Mouse (Mus musculus) spleen, adult 18-20 months (tissue): ENCODE measurements around the gene Muc3.
A peak's percentile ranks its signal among the peaks of the same experiment; 100 is the strongest.
"Not testable (repeated sequence)": the region's sequence is repeated elsewhere in the genome, so short reads cannot be mapped to it uniquely, and the experiment has no call there.

ENCODE experiments used
- DNase-seq, 2 experiments: peaks; one replicate each; pipeline ENCODE4 v3.0.0; 2022; ENCODE audit warnings: mixed read lengths in 2 of 2

Gene Muc3

DNA sequence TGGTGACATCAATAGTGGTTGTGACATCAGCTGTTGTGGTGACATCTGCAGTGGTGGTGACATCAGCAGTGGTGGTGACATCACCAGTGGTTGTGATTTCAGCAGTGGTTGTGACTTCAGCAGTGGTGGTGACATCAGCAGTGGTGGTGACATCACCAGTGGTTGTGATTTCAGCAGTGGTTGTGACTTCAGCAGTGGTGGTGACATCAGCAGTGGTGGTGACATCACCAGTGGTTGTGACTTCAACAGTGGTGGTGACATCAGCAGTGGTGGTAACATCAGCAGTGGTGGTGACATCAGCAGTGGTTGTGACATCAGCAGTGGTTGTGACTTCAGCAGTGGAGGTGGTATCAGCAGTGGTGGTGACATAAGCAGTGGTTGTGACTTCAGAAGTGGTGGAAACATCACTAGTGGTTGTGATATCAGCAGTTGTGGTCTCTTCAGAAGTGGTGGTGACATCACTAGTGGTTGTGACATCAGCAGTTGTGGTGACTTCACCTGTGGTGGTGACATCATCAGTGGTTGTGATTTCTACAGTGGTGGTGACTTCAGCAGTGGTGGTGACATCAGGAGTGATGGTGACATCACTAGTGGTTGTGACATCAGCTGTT, at the start of gene Muc3:
TSS of gene Muc3 (minus strand) at position 51 of the 611 bp plus-strand sequence.
- not testable (repeated sequence) for DNase-seq

DNA sequence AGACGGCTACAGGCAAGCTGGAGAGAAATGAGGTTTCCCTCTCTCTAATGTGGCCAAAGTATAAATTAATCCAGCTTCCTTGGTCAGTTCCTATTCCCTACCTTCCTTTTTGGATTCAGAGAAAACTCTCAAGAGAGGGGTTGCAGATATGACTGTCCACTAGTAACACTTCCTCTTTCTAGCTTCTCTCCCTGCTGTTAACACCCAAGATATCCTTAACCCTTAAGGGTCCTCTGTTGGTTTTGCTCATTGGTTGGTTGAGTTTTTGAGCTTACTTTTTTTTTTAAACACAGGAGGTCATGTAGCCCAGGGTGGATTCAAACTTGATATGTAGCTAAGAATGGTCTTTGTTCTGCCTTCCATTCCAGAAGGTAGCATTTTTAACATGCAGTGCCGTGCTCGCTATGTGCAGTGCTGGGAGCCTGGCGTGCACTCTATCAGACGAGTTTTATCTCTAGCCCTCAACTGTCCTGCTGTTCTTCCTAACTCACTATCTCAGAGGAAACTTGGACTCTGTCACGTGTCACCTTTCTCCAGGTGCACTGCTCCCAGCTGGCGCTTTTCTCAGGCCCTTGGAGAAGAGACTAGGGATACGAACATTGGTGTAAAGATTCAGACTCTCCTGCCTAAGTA, 45.5 kb upstream of the Muc3 start:
- DNase-seq = no peak

DNA sequence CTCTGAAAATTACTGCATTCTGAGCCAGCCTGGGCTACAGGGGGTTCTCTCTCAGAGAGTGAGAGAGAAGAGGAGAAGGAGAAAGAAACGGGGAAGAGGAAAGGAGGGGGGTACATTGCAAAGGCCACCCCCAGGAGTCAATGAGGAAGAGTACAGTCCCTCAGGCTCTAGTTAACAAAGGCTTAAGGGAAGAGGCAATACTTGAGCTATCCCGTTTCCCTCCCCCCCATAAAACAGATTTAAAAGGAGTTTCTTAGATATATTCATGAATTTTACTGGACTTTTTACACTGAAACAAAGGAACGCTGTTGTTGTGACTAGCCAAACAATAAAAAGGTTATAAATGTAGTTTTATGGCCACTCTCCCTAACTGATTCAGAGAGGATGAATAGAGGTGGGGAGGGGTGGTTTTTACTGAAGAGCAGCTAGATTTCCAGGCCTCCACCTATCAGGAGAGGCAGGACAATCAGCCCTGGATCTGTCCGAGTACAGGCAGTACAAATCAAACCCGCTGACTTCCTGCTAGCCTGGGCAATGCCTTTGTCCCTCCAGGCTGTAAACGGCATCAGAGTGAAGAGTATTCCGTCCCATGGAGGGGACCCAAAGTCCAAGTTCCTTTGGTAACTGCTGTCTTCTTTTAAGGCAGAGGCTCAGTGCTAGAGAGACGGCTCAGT, 44.3 kb upstream of the Muc3 start:
- no peak for DNase-seq

DNA sequence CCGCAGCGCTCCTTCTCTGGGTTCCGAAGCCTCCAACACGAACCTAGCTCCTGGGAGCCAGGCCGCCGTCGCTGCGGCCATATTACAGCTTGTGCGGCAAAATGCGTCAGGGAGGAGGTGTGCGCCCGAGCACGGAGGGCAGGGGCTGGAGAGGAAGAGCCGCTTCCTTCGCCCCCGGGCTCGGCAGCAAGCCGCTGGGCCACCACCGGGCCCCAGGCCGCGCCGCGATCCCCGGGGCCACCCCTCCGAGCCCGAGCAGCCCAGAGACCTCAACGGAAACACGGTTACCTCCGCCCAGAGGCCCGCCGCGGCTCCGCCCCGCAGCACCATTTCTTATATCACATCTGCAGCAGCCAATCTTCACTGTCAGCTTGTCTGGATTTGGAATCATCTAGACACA, 40.2 kb upstream of the Muc3 start:
- DNase-seq = peak; percentile 25 to 50

DNA sequence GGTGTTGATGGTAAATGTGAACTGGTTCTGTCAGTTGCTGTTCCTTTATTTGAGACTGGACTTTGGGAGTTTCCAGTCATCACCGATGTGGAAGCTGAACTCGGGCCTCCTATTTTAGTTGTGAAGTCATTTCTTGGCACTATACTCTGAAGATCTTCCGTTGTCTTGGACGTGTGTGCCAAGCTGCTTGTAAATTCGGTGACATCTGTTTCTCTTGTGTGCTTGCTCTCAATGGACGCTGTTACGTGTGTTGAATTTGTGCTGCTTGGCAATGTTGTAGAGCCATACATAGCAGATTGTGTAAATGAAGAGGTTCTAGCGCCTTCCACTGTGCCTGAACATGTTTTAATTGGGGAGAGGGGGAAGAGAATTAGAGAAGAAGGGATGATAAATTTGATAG, 36.2 kb upstream of the Muc3 start:
- no peak for DNase-seq

DNA sequence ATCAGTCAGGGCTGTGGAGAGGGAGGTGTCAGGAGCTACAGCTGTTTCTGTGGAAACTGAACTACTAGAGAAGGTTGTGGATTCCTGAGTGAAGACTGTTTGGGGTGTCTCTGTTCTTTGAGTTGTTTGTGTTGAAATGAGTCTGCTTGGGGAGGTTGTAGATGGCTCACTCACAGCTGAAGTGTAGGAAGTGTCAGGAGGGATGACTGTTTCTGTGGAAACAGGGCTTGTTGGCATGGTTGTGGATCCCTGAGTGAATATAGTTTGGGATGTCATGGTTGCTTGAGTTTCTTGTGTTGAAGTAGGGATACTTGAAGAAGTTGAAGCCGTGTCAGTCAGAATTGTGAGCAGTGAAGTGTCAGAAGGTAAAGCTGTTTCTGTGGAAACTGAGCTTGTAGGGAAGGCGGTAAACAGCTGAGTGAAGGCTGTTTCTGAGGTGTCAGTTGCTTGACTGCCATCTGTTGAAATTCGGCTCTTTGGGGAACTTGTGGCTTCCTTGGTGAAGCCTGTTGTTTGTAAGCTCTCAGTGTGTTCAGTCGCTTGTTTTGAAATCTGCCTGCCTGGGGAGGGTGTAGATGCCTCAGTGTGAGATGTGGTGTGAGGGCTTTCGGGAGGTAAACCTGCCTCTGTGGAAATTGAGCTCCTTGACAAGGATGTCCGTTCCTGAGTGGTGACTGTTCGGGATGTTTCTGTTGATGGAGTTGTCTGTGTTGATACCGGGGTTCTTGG, 30.7 kb upstream of the Muc3 start:
- no peak for DNase-seq

DNA sequence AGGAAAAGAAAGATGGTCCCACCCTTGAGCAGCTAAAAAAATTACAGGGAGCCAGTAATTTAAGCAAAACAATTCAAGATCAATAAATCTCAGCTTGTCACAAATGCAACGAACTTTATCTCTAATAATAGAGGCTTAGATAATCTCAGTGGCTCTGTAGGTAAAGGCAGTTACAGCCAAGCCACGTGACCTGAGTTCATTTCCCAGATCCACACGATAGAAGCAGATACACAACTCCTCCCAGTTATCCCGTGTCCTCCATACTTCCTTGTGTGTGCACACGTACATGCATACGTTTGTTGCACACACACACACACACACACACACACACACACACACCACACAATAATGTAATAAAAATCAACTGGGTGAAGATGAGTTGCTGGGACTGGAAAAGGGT, 24.8 kb upstream of the Muc3 start:
- DNase-seq = no peak

DNA sequence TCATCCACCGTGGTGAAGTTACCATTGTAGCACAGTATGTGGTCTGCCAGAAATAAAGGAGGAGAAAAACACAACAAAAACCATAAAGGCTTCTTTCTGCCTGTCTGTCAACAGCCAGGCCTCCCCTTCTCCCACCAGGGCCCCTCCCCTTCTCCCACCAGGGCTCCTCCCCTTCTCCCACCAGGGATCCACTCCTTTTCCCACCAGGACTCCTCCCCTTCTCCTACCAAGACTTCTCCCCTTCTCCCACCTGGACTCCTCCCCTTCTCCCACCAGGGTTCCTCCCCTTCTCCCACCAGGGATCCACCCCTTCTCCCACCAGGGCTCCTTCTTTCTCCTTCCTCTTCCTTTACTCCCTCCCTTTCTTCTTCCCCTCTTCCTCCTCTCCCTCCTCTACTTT, 23.5 kb upstream of the Muc3 start:
- no peak for DNase-seq

DNA sequence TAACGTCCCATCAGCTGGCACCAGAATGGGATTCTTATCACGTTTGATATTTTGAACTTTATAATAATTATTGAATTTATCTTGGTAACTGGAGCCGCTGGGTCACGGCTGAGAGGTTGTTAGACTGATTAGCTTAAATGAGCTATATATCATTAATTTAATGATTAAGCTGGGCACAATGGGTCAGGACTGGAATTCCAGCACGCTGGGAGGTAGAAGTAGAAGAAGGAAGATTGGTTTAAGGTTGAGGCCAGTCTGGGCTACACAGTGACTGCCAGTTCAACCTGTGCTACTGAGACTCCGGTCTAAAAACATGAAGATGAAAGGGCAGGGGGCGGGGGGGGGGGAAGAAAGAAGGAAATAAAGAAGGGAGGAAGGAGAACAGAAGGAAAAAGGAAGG, 22.4 kb upstream of the Muc3 start:
- DNase-seq = no peak

DNA sequence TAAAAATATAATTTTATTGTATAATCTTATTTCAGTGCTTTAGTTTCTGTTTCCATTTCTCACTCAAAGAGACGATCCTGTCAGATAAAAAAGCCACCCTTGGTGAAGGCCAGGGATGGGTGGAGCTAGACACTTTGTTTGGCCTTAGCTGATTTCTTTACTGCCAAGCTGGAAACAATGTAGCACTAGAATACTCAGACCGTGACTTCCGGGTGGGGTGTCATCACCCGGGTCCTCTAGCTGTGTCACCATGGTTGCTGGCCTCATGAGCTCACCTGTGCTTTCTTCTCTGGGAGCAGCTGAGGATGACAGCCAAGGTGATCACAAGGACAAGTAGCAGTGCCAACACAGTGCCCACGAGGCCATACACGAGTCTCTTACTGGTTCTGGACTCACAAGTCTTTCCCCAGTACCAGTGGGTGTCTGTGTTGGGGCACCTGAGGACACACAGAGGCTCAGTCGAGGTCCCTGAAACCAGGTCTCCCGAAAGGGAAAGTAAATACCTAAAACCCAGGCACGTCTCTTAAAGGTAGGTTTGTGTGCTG, 21.8 kb upstream of the Muc3 start:
- DNase-seq = no peak

DNA sequence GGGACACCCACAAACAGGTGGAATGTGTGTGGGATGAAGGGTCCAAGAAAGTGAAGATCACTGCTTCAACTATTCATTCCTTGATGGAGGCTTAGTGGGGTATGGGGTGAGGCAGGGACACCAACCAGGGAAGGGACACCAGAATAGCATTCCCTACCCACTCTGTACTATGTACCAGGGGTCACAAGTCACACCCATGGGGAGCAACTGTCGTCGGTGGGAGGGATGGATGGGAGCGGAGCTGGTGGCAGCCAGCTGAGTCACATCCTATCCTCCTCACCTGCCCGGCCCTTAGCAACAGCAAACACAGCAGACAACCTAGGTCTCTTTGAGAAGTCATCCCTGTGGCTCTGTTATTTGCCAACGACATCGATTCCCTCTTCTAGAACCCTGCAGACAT, 18.4 kb upstream of the Muc3 start:
- no peak for DNase-seq

DNA sequence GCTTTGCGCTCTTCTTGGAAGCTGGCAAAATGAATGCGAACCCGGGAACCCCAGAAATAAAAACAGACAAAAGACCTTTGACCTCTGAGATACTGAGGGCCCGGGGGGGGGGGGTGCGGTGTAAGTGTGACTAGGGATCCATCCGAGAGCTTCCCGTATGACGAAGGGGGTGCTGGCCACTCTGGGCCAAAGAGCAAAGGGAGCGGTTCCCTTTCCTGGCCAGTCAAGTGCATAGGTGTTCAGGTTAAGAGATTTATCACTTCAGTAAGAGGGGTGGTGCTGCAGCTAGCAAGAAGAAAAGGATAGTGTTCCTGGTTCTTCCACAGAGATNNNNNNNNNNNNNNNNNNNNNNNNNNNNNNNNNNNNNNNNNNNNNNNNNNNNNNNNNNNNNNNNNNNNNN, 16.9 kb upstream of the Muc3 start:
- DNase-seq = no peak

DNA sequence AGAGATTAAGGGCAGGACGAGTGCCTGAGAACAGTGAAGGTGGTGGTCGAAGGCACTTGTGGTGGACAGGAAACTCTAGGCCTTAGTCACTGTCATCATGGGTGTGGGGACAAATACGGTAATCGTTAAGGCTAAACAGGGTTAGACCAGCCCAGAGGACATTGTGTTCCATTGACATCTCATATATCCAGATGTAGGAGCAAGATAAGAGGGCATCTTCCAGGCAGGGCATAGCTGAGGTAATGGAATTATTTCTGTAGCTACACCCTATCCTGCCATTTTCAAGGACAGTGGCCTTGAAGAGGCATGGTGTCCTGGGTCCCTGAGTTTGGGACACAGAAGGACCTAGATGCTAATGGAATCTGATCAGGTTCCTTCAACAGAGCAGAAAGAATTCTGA, 12.7 kb upstream of the Muc3 start:
- no peak for DNase-seq

DNA sequence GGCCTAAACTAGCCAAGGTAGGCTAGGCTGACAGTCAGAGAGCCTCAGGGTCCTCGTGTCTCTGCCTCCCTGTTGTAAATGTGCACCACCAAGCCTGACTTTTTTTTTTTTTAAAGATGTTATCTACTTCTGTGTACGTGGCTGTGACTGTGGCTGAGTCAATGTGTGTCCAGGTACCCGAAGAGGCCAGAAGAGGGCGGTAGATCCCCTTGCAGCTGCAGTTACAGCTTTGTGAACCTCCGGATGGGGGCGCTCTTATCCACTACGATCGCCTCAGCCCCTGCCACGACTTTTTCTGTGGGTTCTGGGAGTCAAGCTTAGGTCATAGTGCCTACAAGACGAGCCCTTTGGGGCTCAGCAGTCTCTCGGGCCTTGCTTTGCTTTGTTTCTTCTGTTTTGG, 10.3 kb upstream of the Muc3 start:
- DNase-seq = peak; percentile 43 to 71

DNA sequence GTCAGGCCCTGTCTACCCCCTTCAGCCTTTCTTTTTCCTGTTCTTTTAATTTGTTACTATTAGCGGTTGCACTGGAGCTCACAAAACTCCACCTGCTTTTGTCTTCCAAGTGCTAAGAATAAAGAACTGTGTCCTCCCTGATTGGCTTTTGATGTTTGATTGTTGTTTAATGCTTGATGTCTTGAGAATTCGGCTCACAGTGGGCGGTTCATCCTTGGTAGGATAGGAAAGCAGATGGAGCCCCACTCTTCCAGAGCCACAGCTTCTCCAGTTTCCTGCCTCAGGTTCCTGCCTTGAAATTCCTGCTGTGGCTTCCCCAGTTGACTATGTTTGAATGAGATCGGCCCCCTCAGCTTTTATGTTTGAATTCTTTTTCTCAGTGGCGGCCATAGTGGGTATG, 4.2 kb upstream of the Muc3 start:
- no peak for DNase-seq

DNA sequence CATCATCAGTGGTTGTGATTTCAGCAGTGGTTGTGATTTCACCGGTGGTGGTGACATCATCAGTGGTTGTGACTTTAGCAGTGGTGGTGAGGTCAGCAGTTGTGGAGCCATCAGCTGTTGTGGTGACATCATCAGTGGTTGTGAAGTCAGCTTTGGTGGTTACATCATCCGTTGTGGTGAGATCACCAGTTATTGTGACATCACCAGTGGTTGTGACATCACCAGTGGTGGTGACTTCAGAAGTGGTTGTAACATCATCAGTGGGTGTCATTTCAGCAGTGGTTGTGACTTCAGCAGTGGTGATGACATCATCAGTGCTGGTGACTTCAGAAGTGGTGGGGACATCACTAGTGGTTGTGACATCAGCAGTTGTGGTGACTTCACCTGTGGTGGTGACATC, 3.5 kb upstream of the Muc3 start:
- no peak for DNase-seq

DNA sequence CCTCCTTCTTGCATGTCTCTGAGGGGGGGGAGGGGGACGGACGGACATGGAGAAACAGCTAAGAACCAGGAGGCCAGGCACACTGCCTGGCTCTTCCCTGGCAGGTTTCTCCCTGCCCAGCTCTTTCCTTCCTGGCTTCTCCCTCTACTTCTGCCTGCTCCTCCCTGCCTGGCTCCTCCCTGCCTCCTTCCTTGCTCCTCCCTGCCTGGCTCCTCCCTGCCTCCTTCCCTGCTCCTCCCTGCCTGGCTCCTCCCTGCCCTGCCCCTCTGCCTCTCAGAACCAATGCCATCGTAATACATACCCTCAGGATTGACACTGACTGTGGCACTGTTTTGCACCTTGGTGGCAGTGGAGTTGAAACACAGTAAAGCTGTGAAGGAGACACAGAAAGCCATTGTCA, 8.3 kb downstream of the Muc3 start:
- DNase-seq = no peak

DNA sequence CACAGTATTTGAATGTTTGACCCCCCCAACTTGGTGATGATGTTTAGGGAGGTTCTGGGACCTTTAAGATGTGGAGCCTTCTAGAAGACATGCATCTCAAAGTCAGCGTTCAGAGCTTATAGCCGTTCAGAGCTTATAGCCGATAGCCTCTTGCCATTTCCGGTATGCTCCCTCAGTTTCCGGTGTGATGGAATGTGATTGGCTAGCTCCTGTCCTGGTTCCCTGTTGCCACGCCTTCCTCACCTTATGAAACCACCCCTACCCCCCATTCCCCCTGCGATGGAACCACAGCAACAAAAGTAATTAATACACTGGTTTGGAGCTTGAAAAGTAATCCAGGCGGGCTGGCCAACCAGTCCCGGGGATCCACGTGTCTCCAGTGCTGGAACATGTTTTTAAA, 10.1 kb downstream of the Muc3 start:
- no peak for DNase-seq

DNA sequence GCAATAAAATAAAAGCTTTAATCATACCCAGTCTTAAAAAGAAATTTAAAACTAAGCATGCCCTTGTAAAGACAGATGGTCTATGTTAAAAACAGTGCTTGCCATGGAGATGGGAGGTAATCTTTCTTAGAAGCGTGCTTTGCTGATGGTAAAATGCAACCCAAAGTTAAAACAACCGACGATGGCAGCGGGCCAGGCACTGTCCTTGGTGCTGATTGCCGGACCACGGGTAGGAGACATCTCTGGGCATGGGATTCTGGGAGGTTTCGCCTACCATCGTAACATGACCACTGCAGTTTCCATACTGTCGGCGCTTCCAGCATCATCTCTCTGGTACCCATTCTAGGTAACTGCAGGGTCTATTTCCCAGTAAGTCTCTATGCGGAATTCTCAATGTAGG, 14.2 kb downstream of the Muc3 start:
- no peak for DNase-seq

DNA sequence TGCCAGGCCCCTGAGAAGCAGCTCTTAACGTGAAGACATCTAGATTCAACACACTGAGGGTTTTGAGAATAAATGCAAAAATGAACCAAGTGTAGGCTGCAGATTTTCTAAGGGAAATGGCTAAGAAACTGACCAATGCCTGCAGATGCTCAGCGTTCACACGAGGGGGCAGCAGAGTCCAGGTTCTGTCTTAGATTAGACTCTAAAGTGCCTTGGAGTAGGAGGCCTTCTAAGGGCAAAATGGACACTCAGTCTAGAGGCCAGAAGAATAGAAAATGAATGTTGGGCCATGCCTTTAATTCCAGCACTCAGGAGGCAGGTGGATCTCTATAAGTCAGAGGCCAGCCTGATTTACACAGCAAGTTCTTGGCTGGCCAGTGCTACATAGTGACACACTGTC, 17.6 kb downstream of the Muc3 start:
- DNase-seq = peak in 1 of 2 experiments; percentile 30

DNA sequence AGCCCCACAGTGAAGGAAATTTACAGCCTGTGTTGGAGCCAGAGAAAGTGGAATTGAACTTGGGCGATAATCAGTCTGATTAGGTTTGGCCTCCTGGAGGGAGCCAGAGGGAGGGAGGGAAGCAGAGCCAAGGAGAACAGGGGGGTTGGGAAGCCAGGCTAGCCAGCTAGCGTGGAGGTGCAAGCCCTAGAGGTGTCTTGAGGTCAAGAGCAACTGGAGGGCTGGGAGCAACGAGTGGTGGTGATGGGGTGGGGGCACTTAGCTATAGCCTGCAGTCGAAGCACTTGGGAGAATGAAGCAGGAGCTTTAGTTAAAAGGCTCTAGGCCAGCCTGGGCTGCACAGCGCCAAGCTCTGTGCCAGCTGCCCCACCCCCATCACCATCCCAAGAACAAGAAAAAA, 19.8 kb downstream of the Muc3 start:
- DNase-seq = no peak

DNA sequence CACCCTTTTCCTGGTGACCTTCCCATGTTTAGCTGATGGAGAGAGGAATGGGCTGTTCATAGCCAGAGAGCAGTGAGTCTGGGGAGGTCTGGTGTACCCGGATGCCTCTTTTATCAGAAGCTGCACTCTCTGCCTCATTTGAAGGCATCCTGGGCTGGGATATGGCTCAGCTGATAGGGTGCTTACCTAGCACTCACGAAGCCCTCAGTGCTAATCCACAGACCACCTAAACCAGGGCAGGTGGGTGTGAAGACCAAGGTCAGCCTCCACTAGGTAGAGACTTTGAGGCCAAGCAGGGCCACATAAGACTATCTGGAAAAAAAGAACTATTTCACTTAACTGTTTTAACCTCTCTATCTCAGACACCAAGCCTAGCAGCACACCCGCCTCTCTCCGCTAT, 25.6 kb downstream of the Muc3 start:
- no peak for DNase-seq

DNA sequence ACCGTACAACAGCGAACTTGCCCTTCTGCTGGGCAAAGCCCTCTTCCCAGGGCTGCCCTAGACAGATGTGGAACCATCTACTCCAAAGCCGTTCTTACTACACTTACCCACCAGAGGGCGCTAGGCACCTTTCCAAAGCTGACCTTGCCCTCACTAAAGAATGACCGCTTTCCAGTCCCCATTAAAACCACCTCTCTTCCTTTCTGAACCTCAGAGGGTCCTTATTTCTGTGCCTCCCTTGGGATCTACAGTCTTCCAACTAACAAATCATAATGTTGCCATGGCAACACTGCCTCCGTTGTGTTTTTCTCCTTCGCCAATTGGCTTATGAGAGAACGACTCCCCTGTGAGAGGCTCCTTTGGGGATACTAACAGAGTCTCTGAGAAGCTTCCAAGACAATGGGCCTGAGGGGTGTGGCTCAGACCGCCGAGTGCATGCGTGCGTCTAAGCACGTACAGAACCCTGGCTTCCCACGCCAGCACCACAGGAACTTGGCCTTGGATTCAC, 26.4 kb downstream of the Muc3 start:
- DNase-seq = peak; percentile 32 to 70
